Comparison of ENCODE assay signal across 23 mouse cellular contexts in the genomic region with DNA sequence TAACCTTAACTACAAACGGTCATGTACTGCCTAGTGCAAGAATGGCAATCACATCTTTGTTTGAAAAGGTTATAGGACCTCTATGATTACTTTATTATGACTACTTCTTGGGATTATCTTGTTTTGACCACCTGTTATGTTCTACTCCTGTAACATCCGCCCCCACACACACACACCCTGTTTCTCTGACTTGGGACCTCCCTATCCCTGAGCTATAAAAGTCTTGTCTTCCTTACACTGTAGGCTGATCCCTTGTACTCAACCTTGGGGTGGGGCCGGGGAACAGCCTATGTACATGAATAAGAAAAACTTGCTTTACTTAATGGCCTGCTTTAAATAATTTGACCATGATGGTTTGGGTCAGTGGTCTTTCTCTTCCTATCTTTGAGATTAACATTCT.
DNase-seq lines count a peak whose midpoint lies in the region; ATAC-seq lines count a peak whose summit lies in the region.
"Had no signal": no experiment of that assay in that cellular context is flagged by ENCODE, and none has a peak within 500 bp of the region (broad histone marks: within the 10 kb centered on the region; RNA-seq: fewer than 3 reads in every experiment).

No protein-coding gene starts in this region.

- no peak overlapping the region for H3K27ac ChIP-seq in intestine, embryonic 14.5 days (ENCODE audit: low read depth)
- H3K27ac ChIP-seq in intestine, embryonic 16.5 days (ENCODE audit: low read length), result 0 out of 2 replicates have a peak overlapping the region, but pooled peaks have one; percentile 54
- H3K27ac ChIP-seq: embryonic facial prominence, embryonic 10.5 days; embryonic facial prominence, embryonic 12.5 days; forebrain, embryonic 13.5 days; forebrain, embryonic 15.5 days had no signal

- H3K4me2 ChIP-seq in intestine, embryonic 14.5 days (ENCODE audit: low read length), result no peak overlapping the region
- no peak overlapping the region for H3K4me2 ChIP-seq in intestine, embryonic 16.5 days (ENCODE audit: low read depth, low read length)
- H3K4me2 ChIP-seq: embryonic facial prominence, embryonic 12.5 days; forebrain, embryonic 13.5 days; forebrain, embryonic 15.5 days had no signal

- intact Hi-C loops in left cerebral cortex, postnatal 25 days (cut with DNase I), result no loop called here

- peak; percentile 63; the same call in 1 of the 2 replicates for ATAC-seq in intestine, embryonic 14.5 days (replicated peaks; ENCODE audit: low FRiP score, low TSS enrichment, low read depth)
- peak; percentile 93 for ATAC-seq in intestine, embryonic 16.5 days
- ATAC-seq: activated CD4-positive, CD25-positive, alpha-beta regulatory T cell, adult 4 months; CD4-positive, CD25-positive, alpha-beta regulatory T cell, adult 4 months; forebrain, embryonic 13.5 days; forebrain, embryonic 15.5 days; Patski had no signal

- H3K36me3 ChIP-seq in intestine, embryonic 14.5 days (ENCODE audit: control insufficient read depth, insufficient read depth, low read length), result no peaks in the 10 kb centered on the region
- H3K36me3 ChIP-seq in intestine, embryonic 16.5 days (ENCODE audit: control insufficient read depth, insufficient read depth, low read length), result no peaks in the 10 kb centered on the region
- H3K36me3 ChIP-seq: embryonic facial prominence, embryonic 10.5 days; embryonic facial prominence, embryonic 12.5 days; forebrain, embryonic 15.5 days; G1E had no signal

- H3K4me3 ChIP-seq in intestine, embryonic 14.5 days (ENCODE audit: low read depth, low read length), result no peak overlapping the region
- H3K4me3 ChIP-seq in intestine, embryonic 16.5 days (ENCODE audit: low read length), result no peak overlapping the region
- H3K4me3 ChIP-seq: embryonic facial prominence, embryonic 10.5 days; embryonic facial prominence, embryonic 12.5 days; forebrain, embryonic 13.5 days; forebrain, embryonic 15.5 days had no signal

- no peak overlapping the region for H3K9ac ChIP-seq in intestine, embryonic 14.5 days (ENCODE audit: low read length)
- H3K9ac ChIP-seq in intestine, embryonic 16.5 days (ENCODE audit: low read depth, low read length), result no peak overlapping the region
- H3K9ac ChIP-seq: embryonic facial prominence, embryonic 12.5 days; forebrain, embryonic 13.5 days; forebrain, embryonic 15.5 days had no signal

- 76% methylated on average over 3 of the region's 3 CpGs for WGBS in intestine, embryonic 14.5 days
- 65% methylated on average over 3 of the region's 3 CpGs for WGBS in intestine, embryonic 16.5 days
- WGBS in large intestine, adult 2 months, result 33% methylated on average over 3 of the region's 3 CpGs

- 0 out of 2 replicates have a peak, but pooled peaks cover 8% of the 10 kb centered on the region for H3K4me1 ChIP-seq in intestine, embryonic 14.5 days (replicated peaks; ENCODE audit: control insufficient read depth, insufficient read depth, low read length)
- H3K4me1 ChIP-seq in intestine, embryonic 16.5 days (ENCODE audit: control insufficient read depth, insufficient read depth, low read length), result peaks cover 8% of the 10 kb centered on the region; the same call in 1 of the 2 replicates

- DNase-seq in intestine, embryonic 14.5 days (ENCODE audit: low spot score), result no peak
- DNase-seq in large intestine, adult 2 months (ENCODE audit: low read depth, low spot score), result peak; percentile 64
- DNase-seq in left cerebral cortex, adult 11 months (ENCODE audit: low spot score), result no peak
- no peak for DNase-seq in left cerebral cortex, postnatal 25 days (ENCODE audit: low spot score in 2 of 2)
- DNase-seq in right cerebral cortex, postnatal 4 days, result no peak
- DNase-seq: adrenal gland, adult 8-10 months; adrenal gland, postnatal 14 days; adrenal gland, postnatal 36 days; B cell, adult 2 months; cerebellum, adult 11-12 months; cerebellum, adult 2 months; cerebellum, adult 9-10 months; cerebellum, postnatal 10 days; cerebellum, postnatal 25 days had no signal

- H3K9me3 ChIP-seq in intestine, embryonic 14.5 days (ENCODE audit: control insufficient read depth, low read length), result peaks cover 2% of the 10 kb centered on the region; the same call in 1 of the 2 replicates
- no peaks in the 10 kb centered on the region for H3K9me3 ChIP-seq in intestine, embryonic 16.5 days (ENCODE audit: control insufficient read depth, low read length)
- H3K9me3 ChIP-seq: embryonic facial prominence, embryonic 10.5 days; embryonic facial prominence, embryonic 12.5 days; forebrain, embryonic 13.5 days; forebrain, embryonic 15.5 days had no signal

- no peaks in the 10 kb centered on the region for H3K27me3 ChIP-seq in intestine, embryonic 14.5 days (replicated peaks; ENCODE audit: control insufficient read depth, insufficient read depth, low read length)
- H3K27me3 ChIP-seq in intestine, embryonic 16.5 days (replicated peaks; ENCODE audit: control insufficient read depth, insufficient read depth, low read length), result no peaks in the 10 kb centered on the region
- H3K27me3 ChIP-seq: embryonic facial prominence, embryonic 12.5 days; forebrain, embryonic 13.5 days; forebrain, embryonic 15.5 days had no signal
